Mouse (Mus musculus) embryonic facial prominence, embryonic 14.5 days (tissue): ENCODE data around the gene Cspg4. TPM values are rescaled to one million over a fixed set of nuclear protein-coding genes. Genes with fewer than 3 reads are reported as not detected.

ENCODE experiments used
- ATAC-seq: fragments of 200-750 bp; cut with Nextera tagmentation; 2 replicates; pipeline ENCODE4 v1.8.0; 2017; ENCODE audit warnings: low read depth, moderate number of reproducible peaks, moderate TSS enrichment
- DNase-seq: peaks from one replicate; pipeline ENCODE4 v3.0.0-alpha.2; 2015; ENCODE audit warnings: low spot score
- H3K27ac ChIP-seq: fragments of 300-500 bp; sonication (generic); replicated peaks from 2 replicates; pipeline ENCODE4 v1.5.1; 2014; ENCODE audit warnings: low read depth, mild to moderate bottlenecking, low read length, moderate library complexity
- H3K27me3 ChIP-seq: fragments of 300-500 bp; sonication (generic); replicated peaks from 2 replicates; pipeline ENCODE4 v1.6.1; 2014; ENCODE audit warnings: low read length; ENCODE audit not compliant: control insufficient read depth, insufficient read depth
- H3K36me3 ChIP-seq: fragments of 300-500 bp; sonication (generic); 2 replicates; pipeline ENCODE4 v1.6.1; 2014; ENCODE audit warnings: low read length, mixed read lengths; ENCODE audit not compliant: control insufficient read depth, insufficient read depth
- H3K4me1 ChIP-seq: fragments of 300-500 bp; sonication (generic); 2 replicates; pipeline ENCODE4 v1.6.1; 2014; ENCODE audit warnings: antibody characterized with exemption, low read length; ENCODE audit not compliant: control insufficient read depth, insufficient read depth
- H3K4me2 ChIP-seq: fragments of 300-500 bp; sonication (generic); 2 replicates; pipeline ENCODE4 v1.6.1; 2014; ENCODE audit warnings: low read depth, mild to moderate bottlenecking, low read length, moderate library complexity, mixed read lengths
- H3K4me3 ChIP-seq: fragments of 300-500 bp; sonication (generic); 2 replicates; pipeline ENCODE4 v1.5.1; 2014; ENCODE audit warnings: low read depth, mild to moderate bottlenecking, low read length
- H3K9ac ChIP-seq: fragments of 300-500 bp; sonication (generic); 2 replicates; pipeline ENCODE4 v1.6.1; 2014; ENCODE audit warnings: low read depth, mild to moderate bottlenecking, low read length, moderate library complexity, mixed read lengths
- H3K9me3 ChIP-seq: fragments of 300-500 bp; sonication (generic); 2 replicates; pipeline ENCODE4 v1.6.1; 2016; ENCODE audit warnings: low read length; ENCODE audit not compliant: control insufficient read depth
- WGBS: fragments of 180-500 bp; shearing (Covaris S2); extraction: QIAGEN DNeasy Blood & Tissue Kit; methylation state at CpG from one replicate; pipeline ENCODE4 v1.1.7; 2014; 5-methylcytosine and 5-hydroxymethylcytosine counted together
- polyA plus RNA-seq: library from polyadenylated mRNA; unstranded; fragments of >200 nt; fragmentation: Nextera tagmentation; extraction: Ambion mirVana; gene quantifications from 2 replicates; pipeline ENCODE4 v1.2.1, GENCODE M21; 2014

Cspg4 gene
- polyA plus RNA-seq, 1 experiment from 2014 or later: 34.8 TPM

- WGBS: 76% methylated on average over 5 of the region's 5 CpGs
- no peak overlapping the region for H3K4me2 ChIP-seq
- H3K27me3 ChIP-seq: no peaks in the 10 kb centered on the region
Observed at GRCm38 (mm10) chr9:56840721-56841120, 24.1 kb upstream of the Cspg4 start.

GRCm38 (mm10) chr9:56841864-56842263 lies 23.0 kb upstream of the Cspg4 start:
- no peaks in the 10 kb centered on the region for H3K9me3 ChIP-seq
- DNase-seq (no peak), ATAC-seq (no peak)
- H3K36me3 ChIP-seq: no peaks in the 10 kb centered on the region
- no peaks in the 10 kb centered on the region for H3K27me3 ChIP-seq
- 0 out of 2 replicates have a peak, but pooled peaks cover 3% of the 10 kb centered on the region for H3K4me1 ChIP-seq
- no peak overlapping the region for H3K4me3 ChIP-seq
- H3K27ac ChIP-seq: no peak overlapping the region
- no peak overlapping the region for H3K4me2 ChIP-seq
- no peak overlapping the region for H3K9ac ChIP-seq

More at GRCm38 (mm10) chr9:56840721-56841120, 24.1 kb upstream of the Cspg4 start:
- ATAC-seq (no peak), DNase-seq (no peak)
- Histone ChIP-seq H3K9me3 (no peaks in the 10 kb centered on the region), H3K27ac (no peak overlapping the region), H3K4me3 (no peak overlapping the region), H3K36me3 (no peaks in the 10 kb centered on the region), H3K9ac (no peak overlapping the region), H3K4me1 (0 out of 2 replicates have a peak, but pooled peaks cover 3% of the 10 kb centered on the region)

GRCm38 (mm10) chr9:56842303-56842719 lies 22.5 kb upstream of the Cspg4 start:
- Histone ChIP-seq H3K27me3 (no peaks in the 10 kb centered on the region), H3K4me1 (0 out of 2 replicates have a peak, but pooled peaks cover 3% of the 10 kb centered on the region), H3K9ac (no peak overlapping the region), H3K9me3 (no peaks in the 10 kb centered on the region), H3K4me3 (no peak overlapping the region), H3K36me3 (no peaks in the 10 kb centered on the region), H3K4me2 (no peak overlapping the region), H3K27ac (no peak overlapping the region)
- no peak for DNase-seq
- ATAC-seq: peak; percentile 17; the same call in 1 of the 2 replicates
- 33% methylated on average over 3 of the region's 3 CpGs for WGBS

- Histone ChIP-seq H3K36me3 (no peaks in the 10 kb centered on the region), H3K4me1 (0 out of 2 replicates have a peak, but pooled peaks cover 3% of the 10 kb centered on the region), H3K27ac (no peak overlapping the region), H3K27me3 (no peaks in the 10 kb centered on the region), H3K4me3 (no peak overlapping the region), H3K9ac (no peak overlapping the region), H3K4me2 (no peak overlapping the region), H3K9me3 (no peaks in the 10 kb centered on the region)
- ATAC-seq (peak; percentile 38; the same call in 1 of the 2 replicates), DNase-seq (peak; percentile 69)
- 38% methylated on average over 7 of the region's 7 CpGs for WGBS
Observed at GRCm38 (mm10) chr9:56843679-56844188, 21.1 kb upstream of the Cspg4 start.

GRCm38 (mm10) chr9:56844644-56845043 lies 20.2 kb upstream of the Cspg4 start:
- no peak overlapping the region for H3K4me3 ChIP-seq
- H3K27me3 ChIP-seq: no peaks in the 10 kb centered on the region
- DNase-seq (no peak), ATAC-seq (no peak)
- H3K4me1 ChIP-seq: 0 out of 2 replicates have a peak, but pooled peaks cover 3% of the 10 kb centered on the region
- H3K36me3 ChIP-seq: no peaks in the 10 kb centered on the region
- 60% methylated on average over 8 of the region's 8 CpGs for WGBS
- H3K9ac ChIP-seq: no peak overlapping the region
- no peak overlapping the region for H3K4me2 ChIP-seq
- no peak overlapping the region for H3K27ac ChIP-seq
- H3K9me3 ChIP-seq: no peaks in the 10 kb centered on the region

- no peak overlapping the region for H3K4me2 ChIP-seq
- H3K4me1 ChIP-seq: peaks cover 11% of the 10 kb centered on the region
- DNase-seq (peak; percentile 73), ATAC-seq (0 out of 2 replicates have a peak, but pooled peaks have one; percentile 49)
- H3K9me3 ChIP-seq: no peaks in the 10 kb centered on the region
- H3K4me3 ChIP-seq: no peak overlapping the region
- WGBS: 13% methylated on average over 3 of the region's 3 CpGs
- H3K36me3 ChIP-seq: no peaks in the 10 kb centered on the region
- H3K27me3 ChIP-seq: no peaks in the 10 kb centered on the region
- H3K27ac ChIP-seq: no peak overlapping the region
- no peak overlapping the region for H3K9ac ChIP-seq
Observed at GRCm38 (mm10) chr9:56847523-56847922, 17.3 kb upstream of the Cspg4 start.

- no peak for ATAC-seq
- Histone ChIP-seq H3K9ac (no peak overlapping the region), H3K27me3 (no peaks in the 10 kb centered on the region), H3K36me3 (no peaks in the 10 kb centered on the region), H3K4me2 (no peak overlapping the region), H3K27ac (no peak overlapping the region), H3K4me1 (peaks cover 11% of the 10 kb centered on the region), H3K4me3 (no peak overlapping the region), H3K9me3 (no peaks in the 10 kb centered on the region)
- DNase-seq: no peak
- 68% methylated on average over 14 of the region's 14 CpGs for WGBS
Observed at GRCm38 (mm10) chr9:56850128-56850904, 14.5 kb upstream of the Cspg4 start.

GRCm38 (mm10) chr9:56850905-56851252 lies 14.0 kb upstream of the Cspg4 start:
- H3K4me2 ChIP-seq: no peak overlapping the region
- no peaks in the 10 kb centered on the region for H3K9me3 ChIP-seq
- no peak overlapping the region for H3K9ac ChIP-seq
- H3K4me1 ChIP-seq: peaks cover 11% of the 10 kb centered on the region
- no peak overlapping the region for H3K4me3 ChIP-seq
- H3K36me3 ChIP-seq: no peaks in the 10 kb centered on the region
- 83% methylated on average over 4 of the region's 4 CpGs for WGBS
- no peak for DNase-seq
- ATAC-seq: no peak
- no peak overlapping the region for H3K27ac ChIP-seq
- no peaks in the 10 kb centered on the region for H3K27me3 ChIP-seq
